Mouse (Mus musculus) intestine, postnatal 0 days (tissue): Measurements from ENCODE around the gene Slc38a10. TPM values are rescaled to one million over a fixed set of nuclear protein-coding genes. Genes with fewer than 3 reads are reported as not detected.

Source experiments
- ATAC-seq: fragments of 200-750 bp; cut with Nextera tagmentation; 2 replicates; pipeline ENCODE4 v1.8.0; 2017; ENCODE audit warnings: mild to moderate bottlenecking, moderate TSS enrichment, moderate library complexity
- H3K27ac ChIP-seq: fragments of 300-500 bp; sonication (generic); 2 replicates; pipeline ENCODE4 v1.5.1; 2014; ENCODE audit warnings: mild to moderate bottlenecking, low read depth, low read length, moderate library complexity
- H3K27me3 ChIP-seq: fragments of 300-500 bp; sonication (generic); replicated peaks from 2 replicates; pipeline ENCODE4 v1.6.1; 2014; ENCODE audit warnings: low read length, mixed read lengths; ENCODE audit not compliant: control insufficient read depth, insufficient read depth
- H3K36me3 ChIP-seq: fragments of 300-500 bp; sonication (generic); 2 replicates; pipeline ENCODE4 v1.6.1; 2014; ENCODE audit warnings: mild to moderate bottlenecking, moderate library complexity; ENCODE audit not compliant: control insufficient read depth, insufficient read depth
- H3K4me1 ChIP-seq: fragments of 300-500 bp; sonication (generic); replicated peaks from 2 replicates; pipeline ENCODE4 v1.6.1; 2014; ENCODE audit warnings: antibody characterized with exemption, low read length, mixed read lengths; ENCODE audit not compliant: control insufficient read depth, insufficient read depth
- H3K4me2 ChIP-seq: fragments of 300-500 bp; sonication (generic); replicated peaks from 2 replicates; pipeline ENCODE4 v1.6.1; 2014; ENCODE audit warnings: low read depth, mild to moderate bottlenecking, moderate library complexity
- H3K4me3 ChIP-seq: fragments of 300-500 bp; sonication (generic); 2 replicates; pipeline ENCODE4 v1.5.1; 2014; ENCODE audit warnings: low read depth, low read length
- H3K9ac ChIP-seq: fragments of 300-500 bp; sonication (generic); 2 replicates; pipeline ENCODE4 v1.6.1; 2014; ENCODE audit warnings: mild to moderate bottlenecking, low read depth, low read length
- H3K9me3 ChIP-seq: fragments of 300-500 bp; sonication (generic); 2 replicates; pipeline ENCODE4 v1.6.1; 2016; ENCODE audit warnings: mixed run types; ENCODE audit not compliant: control insufficient read depth
- CTCF ChIP-seq: sonication (generic); IDR thresholded peaks from 2 replicates; pipeline ENCODE4 v1.5.1; 2016; ENCODE audit warnings: low read depth, mild to moderate bottlenecking, control low read depth, antibody characterized with exemption, moderate library complexity
- WGBS: fragments of 180-500 bp; shearing (Covaris S2); extraction: QIAGEN DNeasy Blood & Tissue Kit; methylation state at CpG from one replicate; pipeline ENCODE4 v1.1.7; 2014; 5-methylcytosine and 5-hydroxymethylcytosine counted together
- polyA plus RNA-seq: library from polyadenylated mRNA; unstranded; fragments of >200 nt; fragmentation: Nextera tagmentation; extraction: Ambion mirVana; gene quantifications from 2 replicates; pipeline ENCODE4 v1.2.1, GENCODE M21; 2015

Gene Slc38a10
- polyA plus RNA-seq, 1 experiment from 2014 or later, result 56.4 TPM

- Histone ChIP-seq H3K4me1 (peaks cover 4% of the 10 kb centered on the region), H3K4me3 (peak overlapping the region; percentile 88), H3K36me3 (peaks cover 20% of the 10 kb centered on the region; the same call in 1 of the 2 replicates), H3K27ac (peak overlapping the region; percentile 84; the same call in 1 of the 2 replicates), H3K9ac (peak overlapping the region; percentile 26; the same call in 1 of the 2 replicates), H3K9me3 (no peaks in the 10 kb centered on the region), H3K27me3 (no peaks in the 10 kb centered on the region), H3K4me2 (peak overlapping the region; percentile 92)
- WGBS, result 32% methylated on average over 6 of the region's 6 CpGs
- no peak for TF ChIP-seq CTCF
- ATAC-seq, result no peak
These were observed 1.5 kb downstream of the Slc38a10 start for GRCm38 (mm10) chr11:120149510-120150200.

DNA sequence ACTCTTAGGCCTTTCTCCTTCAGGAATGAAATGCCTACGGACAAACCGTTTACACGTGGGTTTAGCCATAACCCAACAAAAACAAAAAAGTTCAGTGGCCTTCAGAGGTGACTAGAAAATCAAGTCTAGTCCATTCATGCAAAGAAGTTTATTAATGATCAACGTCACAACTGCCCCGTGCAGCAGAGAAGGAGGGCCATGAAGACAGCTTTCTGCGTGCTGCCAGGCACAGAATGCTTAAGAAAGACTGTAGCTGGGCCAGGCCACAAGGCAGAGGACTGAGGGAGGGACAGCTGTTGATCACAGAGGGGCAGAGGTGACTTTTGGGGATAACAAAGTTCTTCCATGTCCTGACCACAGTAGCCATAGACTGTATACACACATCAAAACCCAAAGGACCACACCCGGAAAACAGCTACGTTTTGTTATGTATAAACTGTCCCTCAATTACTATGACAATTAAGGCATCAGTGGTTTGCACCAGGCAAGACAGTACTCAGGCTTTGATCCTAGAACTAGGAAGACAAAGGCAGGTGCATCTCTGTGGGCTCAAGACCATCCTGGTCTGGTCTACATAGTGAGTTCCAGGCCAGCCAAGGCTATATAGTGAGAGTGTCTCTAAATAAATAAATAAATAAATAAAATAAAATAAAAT is 2.8 kb downstream of the Slc38a10 start:
- Histone ChIP-seq H3K4me2 (no peak overlapping the region), H3K4me1 (peaks cover 10% of the 10 kb centered on the region), H3K9ac (no peak overlapping the region), H3K4me3 (no peak overlapping the region), H3K27me3 (no peaks in the 10 kb centered on the region), H3K36me3 (peaks cover 29% of the 10 kb centered on the region), H3K27ac (no peak overlapping the region), H3K9me3 (no peaks in the 10 kb centered on the region)
- WGBS, result 70% methylated on average over 8 of the region's 8 CpGs
- no peak for ATAC-seq
- no peak for TF ChIP-seq CTCF

- WGBS, result 61% methylated on average over 13 of the region's 13 CpGs
- ATAC-seq, result no peak
- Histone ChIP-seq H3K9me3 (no peaks in the 10 kb centered on the region), H3K4me2 (no peak overlapping the region), H3K4me3 (no peak overlapping the region), H3K27ac (no peak overlapping the region), H3K27me3 (no peaks in the 10 kb centered on the region), H3K36me3 (peaks cover 42% of the 10 kb centered on the region), H3K9ac (no peak overlapping the region), H3K4me1 (0 out of 2 replicates have a peak, but pooled peaks cover 5% of the 10 kb centered on the region)
- TF ChIP-seq CTCF, result no peak
These were observed 7.2 kb downstream of the Slc38a10 start for GRCm38 (mm10) chr11:120143708-120144497.

DNA sequence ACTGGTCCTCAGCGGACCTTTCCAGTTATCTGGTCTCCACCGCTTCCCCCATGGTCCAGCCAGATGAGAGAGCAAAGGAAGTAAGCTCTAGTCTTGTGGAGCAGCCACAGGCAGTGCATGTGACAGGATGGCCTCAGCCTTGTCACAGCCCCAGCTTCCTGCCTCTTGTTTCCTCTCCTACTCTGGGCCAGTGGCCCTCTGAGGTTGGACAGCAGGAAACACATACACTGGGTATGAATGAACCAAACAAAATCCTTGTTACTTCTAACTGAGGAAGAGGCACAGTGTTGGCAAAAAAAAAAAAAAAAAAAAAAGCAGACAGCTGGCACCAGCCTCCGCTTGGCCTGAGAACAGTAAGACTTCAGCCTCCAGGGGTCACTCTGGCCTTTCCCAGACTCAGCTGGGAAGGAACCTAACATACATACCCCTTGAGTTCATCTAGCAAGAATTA is 8.5 kb downstream of the Slc38a10 start:
- no peaks in the 10 kb centered on the region for H3K27me3 ChIP-seq
- peak; percentile 65 for TF ChIP-seq CTCF
- no peak for ATAC-seq
- peaks cover 52% of the 10 kb centered on the region for H3K36me3 ChIP-seq
- no peak overlapping the region for H3K4me2 ChIP-seq
- 44% methylated on average over 3 of the region's 3 CpGs for WGBS
- H3K27ac ChIP-seq, result no peak overlapping the region
- H3K9me3 ChIP-seq, result no peaks in the 10 kb centered on the region
- no peak overlapping the region for H3K9ac ChIP-seq
- H3K4me3 ChIP-seq, result no peak overlapping the region
- H3K4me1 ChIP-seq, result 0 out of 2 replicates have a peak, but pooled peaks cover 5% of the 10 kb centered on the region

- WGBS, result 75% methylated on average over 6 of the region's 6 CpGs
- H3K27ac ChIP-seq, result no peak overlapping the region
- no peak for ATAC-seq
- no peak overlapping the region for H3K4me3 ChIP-seq
- no peaks in the 10 kb centered on the region for H3K27me3 ChIP-seq
- no peak overlapping the region for H3K4me2 ChIP-seq
- peak; percentile 21; the same call in 1 of the 2 replicates for TF ChIP-seq CTCF
- H3K9me3 ChIP-seq, result no peaks in the 10 kb centered on the region
- H3K9ac ChIP-seq, result no peak overlapping the region
- H3K36me3 ChIP-seq, result peaks cover 57% of the 10 kb centered on the region
- H3K4me1 ChIP-seq, result 0 out of 2 replicates have a peak, but pooled peaks cover 11% of the 10 kb centered on the region
These were observed 10.9 kb downstream of the Slc38a10 start for GRCm38 (mm10) chr11:120140255-120140654.

DNA sequence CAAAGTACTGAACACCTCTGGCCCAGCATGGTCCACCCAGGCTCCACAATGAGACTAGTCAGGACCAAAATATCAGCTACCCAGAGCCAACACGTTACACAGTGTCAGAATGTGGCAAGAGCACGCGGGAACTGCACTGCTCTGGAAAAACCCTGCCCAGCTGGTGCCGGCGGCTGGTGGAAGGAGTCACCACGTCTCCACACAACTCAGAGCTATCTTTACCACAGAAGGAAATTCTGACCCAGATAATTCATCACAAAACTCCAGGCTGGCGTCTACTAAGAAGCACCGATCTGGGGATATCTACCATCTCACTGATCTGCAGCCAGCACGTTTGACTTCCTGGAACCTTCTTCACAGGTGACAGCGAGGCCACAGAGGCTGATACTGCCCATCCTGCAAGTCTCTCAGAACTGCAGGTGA is 11.8 kb downstream of the Slc38a10 start:
- no peak for TF ChIP-seq CTCF
- WGBS, result 75% methylated on average over 10 of the region's 10 CpGs
- H3K36me3 ChIP-seq, result peaks cover 55% of the 10 kb centered on the region; the same call in 1 of the 2 replicates
- H3K27me3 ChIP-seq, result no peaks in the 10 kb centered on the region
- H3K4me2 ChIP-seq, result no peak overlapping the region
- H3K27ac ChIP-seq, result no peak overlapping the region
- H3K9ac ChIP-seq, result no peak overlapping the region
- 0 out of 2 replicates have a peak, but pooled peaks cover 11% of the 10 kb centered on the region for H3K4me1 ChIP-seq
- no peak for ATAC-seq
- no peaks in the 10 kb centered on the region for H3K9me3 ChIP-seq
- no peak overlapping the region for H3K4me3 ChIP-seq
